Mouse (Mus musculus) Patski (cell line): ENCODE measurements around the gene Tbc1d8. TPM values are rescaled to one million over a fixed set of nuclear protein-coding genes. Genes with fewer than 3 reads are reported as not detected.

Experiments
- ATAC-seq: fragments of 100-300 bp; one replicate; pipeline ENCODE4 v1.8.0; 2021
- CTCF ChIA-PET: fragments of 350-600 bp; sonication (Branson Sonifier 250); formaldehyde crosslinking; loops from one replicate; lab custom pipeline; 2022; ENCODE audit warnings: inconsistent platforms; lab: Charles Lee
- POLR2A ChIA-PET: fragments of 350-600 bp; sonication (Branson Sonifier 250); formaldehyde crosslinking; loops from one replicate; lab custom pipeline; 2022; ENCODE audit warnings: antibody characterized with exemption, inconsistent platforms; lab: Charles Lee
- DNase-seq: peaks from one replicate; pipeline ENCODE4 v3.0.0-alpha.2; 2011; ENCODE audit warnings: low read depth, low spot score
- H3K27me3 ChIP-seq: fragments of 371-371 bp; one replicate; pipeline ENCODE4 v1.5.1; 2021
- CTCF ChIP-seq: fragments of 100-300 bp; IDR thresholded peaks from one replicate; pipeline ENCODE4 v1.5.1; 2021
- in situ Hi-C: fragments of 300-500 bp; cut with MboI; formaldehyde crosslinking; loops from 3 replicates; pipeline ENCODE4 v1.11.1; 2018; ENCODE audit warnings: low pct_unique_long_range_greater_than_20kb, mixed read lengths
- polyA plus RNA-seq: library from polyadenylated mRNA; unstranded; gene quantifications from one replicate; pipeline ENCODE4 v1.2.3, GENCODE M21; 2021

Gene Tbc1d8
- polyA plus RNA-seq, 1 experiment from 2014 or later, result 3.0 TPM

DNA sequence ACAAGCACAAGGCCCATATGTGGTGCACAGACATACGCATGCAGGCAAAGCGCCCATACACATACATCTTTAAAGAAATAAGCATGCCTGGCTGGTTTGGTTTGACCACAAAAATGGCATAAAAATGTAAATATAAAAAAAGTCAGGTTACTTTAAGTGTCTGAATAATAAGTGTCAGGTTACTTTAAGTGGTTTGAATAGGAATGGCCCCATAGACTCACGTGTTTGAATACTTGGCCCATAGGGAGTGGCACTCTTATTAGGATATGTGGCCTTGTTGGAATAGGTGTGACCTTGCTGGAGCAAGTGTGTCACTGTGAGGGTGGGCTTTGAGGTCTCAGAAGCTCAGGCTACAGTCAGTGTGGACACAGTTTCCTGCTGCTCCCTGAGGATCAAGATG, 83.9 kb downstream of the Tbc1d8 start:
- CTCF ChIA-PET, result interaction anchor here (1.3 kb wide), 1 partner anchor 132 kb away, joined by 3 read pairs; no protein-coding TSS in a partner anchor
- no peaks in the 10 kb centered on the region for H3K27me3 ChIP-seq

GRCm38 (mm10) chr1:39394096-39394495, 84.5 kb downstream of the Tbc1d8 start:
- no peak for TF ChIP-seq CTCF
- ChIA-PET CTCF (interaction anchor here (0.9 to 1.3 kb wide), 2 partner anchors 25 to 133 kb away, joined by 3 read pairs; no protein-coding TSS in a partner anchor), POLR2A (interaction anchor here (1.0 kb wide), 1 partner anchor 18 kb away, joined by 3 read pairs; no protein-coding TSS in a partner anchor)
- DNase-seq, result no peak
- in situ Hi-C loops, result loop anchor here (5.0 to 25.0 kb wide), 2 partner anchors 123 to 268 kb away; partner anchors contain the start of gene Creg2
- no peaks in the 10 kb centered on the region for H3K27me3 ChIP-seq
- peak; percentile 28 for ATAC-seq

More for the DNA sequence above, 83.9 kb downstream of the Tbc1d8 start:
- no peak for TF ChIP-seq CTCF
- POLR2A ChIA-PET, result no interaction called here
- DNase-seq (no peak), ATAC-seq (no peak)
- in situ Hi-C loops, result loop anchor here (5.0 to 25.0 kb wide), 2 partner anchors 123 to 268 kb away; partner anchors contain the start of gene Creg2

DNA sequence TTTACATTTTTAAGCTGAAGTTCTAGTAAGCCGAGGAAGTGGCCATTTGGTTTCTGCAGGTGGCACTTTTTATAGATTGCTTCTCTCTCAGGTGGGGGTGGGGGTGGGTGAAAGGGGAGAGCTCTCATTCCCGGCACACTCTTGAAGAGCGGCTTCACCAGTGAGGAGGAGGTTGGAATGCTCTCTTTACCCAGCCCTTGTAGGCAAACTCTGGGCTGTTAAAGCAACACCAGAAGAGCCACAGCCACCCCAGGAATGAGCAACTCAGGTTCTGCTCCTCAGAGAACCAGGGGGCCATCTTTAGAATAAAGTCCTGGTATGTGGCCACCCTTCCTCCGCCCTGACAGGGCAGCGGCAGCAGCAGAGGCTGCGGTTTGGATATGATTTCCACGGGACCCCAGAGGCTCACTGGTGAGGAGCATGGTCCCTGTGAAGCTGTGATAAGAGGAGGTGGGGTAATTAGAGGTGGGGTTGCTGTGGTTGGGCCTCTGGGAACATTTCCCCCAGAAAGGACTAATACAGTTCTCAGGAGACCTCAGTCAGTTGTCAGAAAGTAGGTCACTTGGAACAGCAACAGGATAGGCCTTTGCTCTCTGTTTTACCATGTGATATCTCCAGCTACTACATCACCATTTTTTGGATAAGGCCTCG, 85.2 kb downstream of the Tbc1d8 start:
- ChIA-PET POLR2A (interaction anchor here (1.0 kb wide), 1 partner anchor 17 kb away, joined by 3 read pairs; no protein-coding TSS in a partner anchor), CTCF (interaction anchor here (0.7 to 1.8 kb wide), 5 partner anchors 10 to 136 kb away, joined by 3 to 10 read pairs (median 3); no protein-coding TSS in a partner anchor)
- in situ Hi-C loops, result loop anchor here (5.0 to 25.0 kb wide), 2 partner anchors 124 to 269 kb away; partner anchors contain the start of gene Creg2
- DNase-seq (no peak), ATAC-seq (no peak)
- TF ChIP-seq CTCF, result no peak
- H3K27me3 ChIP-seq, result no peaks in the 10 kb centered on the region

GRCm38 (mm10) chr1:39392189-39392588, 86.4 kb downstream of the Tbc1d8 start:
- peak; percentile 55 for ATAC-seq
- CTCF ChIA-PET, result interaction anchor here (0.7 to 2.0 kb wide), 6 partner anchors 9 to 138 kb away, joined by 3 to 10 read pairs (median 3); no protein-coding TSS in a partner anchor
- in situ Hi-C loops, result loop anchor here (5.0 to 25.0 kb wide), 2 partner anchors 125 to 270 kb away; partner anchors contain the start of gene Creg2

DNA sequence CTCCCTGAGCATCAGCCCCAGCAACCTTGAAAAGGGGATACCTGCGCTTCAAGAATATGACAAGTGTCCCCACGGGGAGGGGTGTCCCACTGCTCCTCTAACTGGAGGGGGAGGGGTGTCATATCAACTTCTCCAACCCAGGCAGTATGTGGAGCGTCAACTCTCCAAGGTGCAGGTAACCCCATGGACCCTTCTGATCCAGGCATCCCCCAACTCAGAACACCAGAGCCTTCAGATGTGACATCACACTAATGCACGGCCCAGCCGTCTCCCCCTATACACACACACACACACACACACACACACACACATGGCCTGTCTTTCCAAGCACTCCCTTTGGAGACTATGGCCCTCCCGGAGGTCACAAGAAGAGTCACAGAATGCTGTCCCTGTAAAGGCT, 86.9 kb downstream of the Tbc1d8 start:
- ATAC-seq, result no peak
- ChIA-PET POLR2A (interaction anchor here (0.6 to 0.8 kb wide), 2 partner anchors 48 to 843 kb away, joined by 4 read pairs; no protein-coding TSS in a partner anchor), CTCF (interaction anchor here (1.1 to 2.0 kb wide), 4 partner anchors 9 to 136 kb away, joined by 3 to 10 read pairs (median 4); no protein-coding TSS in a partner anchor)
- in situ Hi-C loops, result loop anchor here (5.0 to 25.0 kb wide), 2 partner anchors 126 to 271 kb away; partner anchors contain the start of gene Creg2
- DNase-seq, result no peak
- no peak for TF ChIP-seq CTCF
- no peaks in the 10 kb centered on the region for H3K27me3 ChIP-seq

More at GRCm38 (mm10) chr1:39392189-39392588, 86.4 kb downstream of the Tbc1d8 start:
- POLR2A ChIA-PET, result interaction anchor here (0.6 to 0.8 kb wide), 2 partner anchors 48 to 844 kb away, joined by 4 read pairs; no protein-coding TSS in a partner anchor
- DNase-seq, result no peak
- no peaks in the 10 kb centered on the region for H3K27me3 ChIP-seq
- peak; percentile 96 for TF ChIP-seq CTCF

GRCm38 (mm10) chr1:39389338-39389737, 89.2 kb downstream of the Tbc1d8 start:
- CTCF ChIA-PET, result interaction anchor here (1.1 to 1.3 kb wide), 2 partner anchors 8 to 14 kb away, joined by 3 to 4 read pairs; no protein-coding TSS in a partner anchor
- no peak for TF ChIP-seq CTCF
- POLR2A ChIA-PET, result interaction anchor here (1.1 kb wide), 1 partner anchor 16 kb away, joined by 3 read pairs; no protein-coding TSS in a partner anchor
- in situ Hi-C loops, result loop anchor here (25.0 kb wide), 1 partner anchor 273 kb away; the partner anchor contains the start of gene Creg2
- DNase-seq (no peak), ATAC-seq (no peak)
- H3K27me3 ChIP-seq, result no peaks in the 10 kb centered on the region

DNA sequence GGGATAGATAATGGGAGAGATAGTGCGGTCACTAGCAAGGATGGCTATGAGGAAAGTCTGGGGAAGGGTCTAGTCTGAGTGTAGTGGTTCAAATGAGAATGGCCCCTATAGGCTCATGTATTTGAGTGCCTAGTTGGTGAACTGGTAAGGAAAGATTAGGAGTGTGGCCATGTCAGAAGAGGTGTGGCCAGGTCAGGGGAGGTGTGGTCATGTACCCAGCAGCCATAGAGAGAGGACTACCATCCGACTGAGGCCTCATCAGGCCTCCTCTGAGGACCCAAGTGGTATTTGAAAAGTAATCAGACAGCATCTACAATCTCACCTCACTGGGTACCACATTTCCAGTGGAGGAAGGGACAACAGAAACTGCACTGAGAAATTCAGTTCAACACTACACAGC, 90.4 kb downstream of the Tbc1d8 start:
- in situ Hi-C loops, result loop anchor here (25.0 kb wide), 1 partner anchor 274 kb away; the partner anchor contains the start of gene Creg2
- no peak for TF ChIP-seq CTCF
- ATAC-seq (no peak), DNase-seq (no peak)
- POLR2A ChIA-PET, result no interaction called here
- no peaks in the 10 kb centered on the region for H3K27me3 ChIP-seq
- CTCF ChIA-PET, result interaction anchor here (1.2 kb wide), 1 partner anchor 139 kb away, joined by 4 read pairs; no protein-coding TSS in a partner anchor

DNA sequence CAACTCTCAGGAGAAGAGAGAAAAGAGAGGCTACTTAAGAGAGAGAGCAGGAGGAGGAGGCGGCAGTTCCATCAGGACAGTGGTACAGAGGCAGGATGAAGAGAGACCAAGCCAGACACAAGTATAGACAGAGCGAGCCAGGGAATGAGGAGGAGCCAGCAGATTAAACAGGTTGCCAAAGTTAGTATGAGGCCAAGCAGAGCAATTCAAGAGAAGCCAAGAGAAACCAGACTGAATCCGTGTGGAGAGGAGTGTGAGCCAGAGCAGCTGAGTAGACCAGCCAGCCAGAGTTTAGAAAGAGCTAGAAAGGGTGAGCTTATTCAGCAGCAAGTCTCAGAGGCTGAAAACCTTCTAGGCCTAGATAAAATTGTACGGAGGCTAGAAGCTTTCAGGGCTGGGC, 91.1 kb downstream of the Tbc1d8 start:
- ChIA-PET POLR2A (no interaction called here), CTCF (interaction anchor here (1.2 kb wide), 1 partner anchor 140 kb away, joined by 4 read pairs; no protein-coding TSS in a partner anchor)
- DNase-seq (no peak), ATAC-seq (no peak)
- no peaks in the 10 kb centered on the region for H3K27me3 ChIP-seq
- in situ Hi-C loops, result loop anchor here (25.0 kb wide), 1 partner anchor 275 kb away; the partner anchor contains the start of gene Creg2
- TF ChIP-seq CTCF, result no peak

DNA sequence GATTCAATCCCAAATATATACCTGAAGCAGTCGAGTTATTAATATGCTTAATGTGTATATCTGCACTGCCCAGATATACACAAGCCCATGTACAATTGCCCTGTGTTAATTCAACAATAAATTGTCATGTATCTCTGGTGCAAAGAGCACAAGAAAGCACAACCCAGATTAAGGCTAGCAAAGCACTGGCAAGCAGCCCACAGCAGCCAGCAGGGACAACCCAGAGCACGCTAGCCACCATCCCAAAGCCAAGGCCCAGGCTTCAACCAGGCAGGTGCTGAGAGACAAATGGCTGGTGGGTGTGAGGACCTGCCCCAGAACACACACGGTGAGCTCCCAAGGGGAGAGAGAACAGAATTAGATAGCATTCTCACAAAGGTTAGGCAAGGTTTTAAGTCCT, 92.1 kb downstream of the Tbc1d8 start:
- ChIA-PET CTCF (no interaction called here), POLR2A (no interaction called here)
- no peak for TF ChIP-seq CTCF
- no peaks in the 10 kb centered on the region for H3K27me3 ChIP-seq
- in situ Hi-C loops, result loop anchor here (25.0 kb wide), 1 partner anchor 276 kb away; the partner anchor contains the start of gene Creg2
- DNase-seq, result no peak
- ATAC-seq, result no peak

DNA sequence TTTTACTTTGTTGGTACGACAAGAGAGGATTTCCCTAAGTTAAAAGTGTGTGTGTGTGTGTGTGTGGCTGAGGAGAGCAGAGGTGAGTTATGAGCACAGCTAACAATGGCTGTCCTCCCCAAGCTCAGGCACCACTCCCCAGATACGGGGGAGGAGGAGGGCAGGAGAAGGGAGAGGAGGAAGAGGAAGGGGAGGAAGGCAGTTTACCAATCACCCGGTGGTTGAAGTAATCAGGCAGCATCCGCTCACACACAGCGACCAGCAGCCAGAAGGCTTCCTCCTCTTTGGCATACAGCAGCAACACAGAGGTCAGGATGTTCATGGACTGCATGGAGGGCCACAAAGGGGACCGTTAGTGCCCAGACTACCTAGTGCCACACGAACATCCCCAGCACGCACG, 93.6 kb downstream of the Tbc1d8 start:
- in situ Hi-C loops, result loop anchor here (25.0 kb wide), 1 partner anchor 277 kb away; the partner anchor contains the start of gene Creg2
- no peak for ATAC-seq
- POLR2A ChIA-PET, result no interaction called here
- TF ChIP-seq CTCF, result no peak
- DNase-seq, result no peak
- no peaks in the 10 kb centered on the region for H3K27me3 ChIP-seq
- CTCF ChIA-PET, result no interaction called here
